ENCODE assay signal across 16 mouse cellular contexts in genomic region chr1:126515054-126515756, GRCm38 (mm10).
"Had no signal": no experiment of that assay in that cellular context is flagged by ENCODE, and none has a peak within 500 bp of the region (broad histone marks: within the 10 kb centered on the region; RNA-seq: fewer than 3 reads in every experiment).

No protein-coding gene starts in this region.

- H3K9ac ChIP-seq: liver, embryonic 13.5 days; neural tube, embryonic 13.5 days; stomach, embryonic 15.5 days had no signal

- ATAC-seq: hindbrain, embryonic 16.5 days; inflammation-experienced regulatory T-cells, adult 6 months; lung, postnatal 0 days had no signal

- H3K4me2 ChIP-seq: liver, embryonic 13.5 days; neural tube, embryonic 13.5 days; stomach, embryonic 15.5 days had no signal

- H3K36me3 ChIP-seq: limb, embryonic 10.5 days; liver, embryonic 13.5 days; neural tube, embryonic 13.5 days; stomach, embryonic 15.5 days had no signal

- H3K27ac ChIP-seq: left cerebral cortex, adult 2 months; limb, embryonic 10.5 days; liver, embryonic 13.5 days; neural tube, embryonic 13.5 days; stomach, embryonic 15.5 days had no signal

- H3K4me1 ChIP-seq: liver, embryonic 13.5 days; neural tube, embryonic 13.5 days; stomach, embryonic 15.5 days had no signal

- H3K27me3 ChIP-seq: liver, embryonic 13.5 days; neural tube, embryonic 13.5 days; stomach, embryonic 15.5 days had no signal

- DNase-seq: kidney, postnatal 10 days; liver, embryonic 13.5 days; lung, adult 2 months; lung, postnatal 36 days; midbrain, embryonic 14.5 days; retina, postnatal 1 day; right cerebral cortex, postnatal 14 days; thymus, adult 2 months; thymus, postnatal 25 days had no signal

- H3K9me3 ChIP-seq: limb, embryonic 10.5 days; liver, embryonic 13.5 days; neural tube, embryonic 13.5 days; stomach, embryonic 15.5 days had no signal

- H3K4me3 ChIP-seq: left cerebral cortex, adult 2 months; limb, embryonic 10.5 days; liver, embryonic 13.5 days; neural tube, embryonic 13.5 days; stomach, embryonic 15.5 days had no signal
